Mouse (Mus musculus): Measurements from ENCODE around the gene Rgl1.

DNA sequence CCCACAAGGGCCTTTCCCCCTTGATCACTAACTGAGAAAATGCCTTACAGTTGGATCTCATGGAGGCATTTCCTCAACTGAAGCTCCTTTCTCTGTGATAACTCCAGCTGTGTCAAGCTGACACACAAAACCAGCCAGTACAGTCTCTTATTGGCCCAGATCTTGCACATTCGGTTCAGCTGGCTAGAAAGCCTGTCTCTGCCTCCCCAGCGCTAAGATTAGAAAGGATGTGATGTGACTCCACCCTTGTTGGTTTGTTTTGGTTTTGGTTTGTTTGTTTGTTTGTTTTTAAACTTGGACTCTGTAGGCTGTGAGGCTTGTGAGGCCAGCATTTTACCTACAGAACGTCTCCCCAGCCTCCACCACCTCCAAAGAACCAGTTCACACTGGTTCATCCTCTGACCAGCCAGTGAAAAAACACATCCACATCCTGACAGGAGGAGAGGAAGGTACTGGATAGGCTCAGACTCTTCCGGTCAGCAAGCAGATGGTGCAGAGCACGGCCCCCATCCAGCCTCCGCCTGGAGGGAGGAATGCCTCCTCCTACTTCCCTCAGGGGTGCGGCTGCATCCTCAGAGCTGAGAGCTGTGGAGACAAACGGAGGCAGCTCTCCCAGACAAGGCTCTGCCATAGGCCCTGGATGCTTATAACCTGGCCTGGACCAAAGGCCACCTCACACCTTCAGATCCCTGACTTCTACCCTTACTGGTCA lies 43.5 kb upstream of the Rgl1 start:
- TF ChIP-seq CTCF (IDR thresholded peaks at IDR 0.05; ENCODE audit: low read depth, low read length) (0 out of 2 replicates have a peak, but pooled peaks have one; percentile 7), POLR2A (IDR thresholded peaks at IDR 0.05; ENCODE audit: extremely low read depth, insufficient read depth, low read length) (no peak)

Measured in liver, adult 2 months (tissue).